Mouse (Mus musculus) left cerebral cortex, postnatal 36 days (tissue): ENCODE measurements around the gene Adipor1. TPM values are rescaled to one million over a fixed set of nuclear protein-coding genes. Genes with fewer than 3 reads are reported as not detected.
"Not testable (repeated sequence)": the region's sequence is repeated elsewhere in the genome, so short reads cannot be mapped to it uniquely, and the experiment has no call there.

Source experiments
- DNase-seq, 2 experiments: peaks; one replicate each; pipeline ENCODE4 v3.0.0; 2021 to 2022; ENCODE audit warnings: low spot score in 2 of 2, mixed read lengths in 1 of 2
- intact Hi-C: fragments of 180-260 bp; cut with DNase I; formaldehyde crosslinking; loops from one replicate; pipeline ENCODE4 v1.15.1; 2025
- total RNA-seq, 2 experiments: library from RNA; stranded (reverse); gene quantifications; 2 replicates each; pipeline ENCODE4 v1.2.3; 2021

The Adipor1 gene
- total RNA-seq, 2 experiments from 2014 or later: 60.2 to 62.8 TPM

DNA sequence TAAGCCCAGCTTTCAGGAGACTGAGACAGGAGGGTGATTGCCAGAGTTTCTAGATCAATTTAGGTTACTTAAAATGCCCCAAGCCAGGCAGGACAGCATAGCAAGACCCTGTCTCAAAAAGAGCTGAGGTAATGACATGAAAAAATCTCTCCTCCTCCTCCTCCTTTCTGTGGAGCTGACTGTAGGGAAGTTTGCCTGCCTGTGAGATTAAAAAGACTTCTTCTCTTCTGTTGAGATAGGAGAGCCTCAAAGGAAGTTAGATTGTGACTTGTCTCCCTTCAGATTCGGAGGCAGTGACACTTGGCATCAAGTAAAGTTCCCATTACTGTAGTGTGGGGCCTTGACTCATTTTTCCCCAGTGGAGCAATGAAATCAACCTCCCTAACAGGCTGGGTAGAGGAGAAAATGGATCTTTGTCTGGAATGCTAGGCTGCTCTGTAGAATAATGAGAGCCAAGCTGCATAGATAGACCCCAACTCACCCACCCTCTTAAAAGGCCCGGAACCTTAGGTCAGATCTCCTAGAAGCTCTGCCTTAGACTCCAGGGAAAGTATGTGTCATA lies 3.3 kb downstream of the Adipor1 start:
- no peak for DNase-seq
- intact Hi-C loops: loop anchor here (5.0 kb wide), 1 partner anchor 56 kb away; the partner anchor contains the start of gene Tmem183a

DNA sequence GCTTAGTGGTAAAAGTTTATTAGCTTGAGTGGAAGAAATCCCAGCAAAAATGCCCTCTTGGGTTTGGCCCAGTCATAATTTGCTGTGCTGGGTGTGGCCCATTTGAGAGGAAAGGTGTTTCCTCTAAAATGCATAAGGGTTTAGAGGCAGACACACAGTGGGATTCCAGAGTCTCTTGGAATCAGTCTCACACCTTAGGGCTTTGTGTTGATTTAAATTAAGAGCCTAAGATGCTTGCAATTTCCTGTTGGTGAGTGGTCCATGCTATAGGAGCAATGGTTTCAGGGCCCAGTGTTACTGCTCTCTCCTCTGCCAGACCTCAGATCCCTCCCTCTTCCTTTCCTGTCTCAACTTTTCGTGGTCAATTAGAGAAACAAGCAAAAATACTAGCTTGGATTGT lies 4.0 kb downstream of the Adipor1 start:
- DNase-seq: no peak
- intact Hi-C loops: loop anchor here (5.0 kb wide), 1 partner anchor 57 kb away; the partner anchor contains the start of gene Tmem183a

DNA sequence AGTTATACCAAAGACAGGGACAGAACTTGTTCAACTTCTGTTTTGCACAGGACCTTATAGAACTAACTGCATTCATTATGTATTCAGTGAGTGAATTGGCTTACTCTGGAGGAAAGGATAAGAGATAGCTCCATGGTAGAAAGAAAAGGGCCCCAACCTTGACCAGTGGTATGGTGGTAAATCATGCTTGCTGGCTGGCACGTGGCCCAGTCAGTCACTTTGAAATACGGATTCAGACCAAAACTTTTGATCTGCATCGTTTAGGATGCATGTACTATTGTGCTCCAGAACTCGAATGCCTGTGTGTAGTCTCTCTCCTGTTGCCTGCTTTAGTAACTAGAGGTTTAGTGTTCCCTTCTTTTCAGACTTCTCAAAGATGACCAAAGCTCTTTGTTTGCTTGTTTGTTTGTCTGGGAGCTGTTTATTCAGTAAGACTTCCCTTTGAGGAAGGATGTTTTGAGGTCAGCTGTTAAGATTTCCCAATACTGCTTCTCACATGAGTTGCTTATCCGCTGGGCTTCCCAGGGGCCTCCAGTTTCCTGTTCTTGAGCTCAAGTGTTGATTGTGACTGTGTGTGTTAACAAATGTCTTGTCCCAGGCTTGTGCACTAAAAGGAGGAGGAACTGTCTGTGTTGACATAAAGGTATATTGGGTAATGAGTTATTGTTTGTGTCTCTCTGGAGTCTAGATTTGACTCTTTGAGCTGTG lies 4.7 kb downstream of the Adipor1 start:
- DNase-seq: no peak
- intact Hi-C loops: loop anchor here (5.0 kb wide), 1 partner anchor 58 kb away; the partner anchor contains the start of gene Tmem183a

- intact Hi-C loops: no loop called here
- DNase-seq: no peak
Measured at GRCm38 (mm10) chr1:134423911-134424310, 8.7 kb downstream of the Adipor1 start.

DNA sequence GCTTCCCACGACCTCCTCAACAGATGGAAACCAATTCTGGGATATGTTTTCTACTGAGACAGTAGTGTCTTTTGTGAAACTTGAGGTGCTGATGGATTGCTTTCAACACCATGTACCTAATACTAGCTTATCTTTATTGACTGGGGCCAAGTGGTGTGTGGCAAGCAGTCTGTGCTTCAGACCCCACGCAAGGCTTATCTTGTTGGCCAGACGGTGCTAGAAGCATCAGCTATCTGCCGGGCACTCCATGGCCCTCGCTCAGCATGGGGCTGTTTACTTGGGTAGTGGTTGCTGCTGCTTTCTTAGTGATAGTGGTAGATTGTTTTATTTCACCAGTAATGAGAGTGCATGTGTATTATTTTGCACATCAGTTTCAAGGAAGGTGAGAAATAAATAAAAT lies 11.1 kb downstream of the Adipor1 start:
- no peak for DNase-seq
- intact Hi-C loops: no loop called here

- no peak for DNase-seq
- intact Hi-C loops: no loop called here
Measured at GRCm38 (mm10) chr1:134433002-134433401, 17.8 kb downstream of the Adipor1 start.

- DNase-seq: no peak
- intact Hi-C loops: no loop called here
Measured at GRCm38 (mm10) chr1:134433473-134433872, 18.3 kb downstream of the Adipor1 start.

DNA sequence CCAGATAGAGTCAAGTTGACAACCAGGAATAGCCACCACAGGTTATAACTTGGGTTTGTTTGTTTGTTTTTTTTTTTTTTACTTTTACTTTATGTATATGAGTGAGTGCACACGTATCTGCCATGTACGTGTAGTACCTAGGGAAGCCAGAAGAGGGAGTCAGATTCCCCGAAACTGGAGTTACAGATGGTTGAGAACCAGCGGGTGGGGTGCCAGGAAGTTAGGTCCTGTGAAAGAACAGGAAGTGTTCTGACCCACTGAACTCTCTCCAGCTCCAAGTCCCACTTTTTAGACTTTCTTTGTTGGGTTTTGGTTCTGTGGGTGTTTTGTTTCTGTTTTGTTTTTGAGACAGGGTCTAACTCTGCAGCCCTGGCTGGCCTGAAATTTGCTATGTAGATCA lies 20.2 kb downstream of the Adipor1 start:
- intact Hi-C loops: no loop called here
- DNase-seq: no peak

DNA sequence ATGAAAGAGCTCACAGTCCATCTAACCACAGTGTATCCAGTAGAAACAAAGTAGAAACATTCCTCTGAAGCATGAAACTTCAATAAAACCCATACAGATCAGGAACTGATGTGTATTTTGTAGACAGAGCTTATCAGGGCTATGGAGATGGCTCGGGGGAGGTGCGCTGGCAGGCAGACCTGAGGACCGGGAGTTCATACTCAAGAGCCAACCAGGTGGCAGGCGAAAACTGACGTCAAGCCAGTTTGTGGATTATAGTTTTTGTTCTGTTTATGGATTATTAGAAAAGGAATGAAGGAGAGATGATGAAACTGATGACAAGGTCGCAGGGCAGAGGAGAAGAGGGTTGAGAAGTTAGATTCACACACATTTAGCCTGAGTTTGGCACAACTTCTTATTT lies 25.3 kb downstream of the Adipor1 start:
- intact Hi-C loops: no loop called here
- no peak for DNase-seq

GRCm38 (mm10) chr1:134441737-134442136 lies 26.6 kb downstream of the Adipor1 start:
- intact Hi-C loops, DNase-seq: not testable (repeated sequence)

GRCm38 (mm10) chr1:134442394-134442793 lies 27.2 kb downstream of the Adipor1 start:
- intact Hi-C loops: no loop called here

GRCm38 (mm10) chr1:134443288-134443687 lies 28.1 kb downstream of the Adipor1 start:
- intact Hi-C loops: not testable (repeated sequence)

More at GRCm38 (mm10) chr1:134442394-134442793, 27.2 kb downstream of the Adipor1 start:
- no peak for DNase-seq

DNA sequence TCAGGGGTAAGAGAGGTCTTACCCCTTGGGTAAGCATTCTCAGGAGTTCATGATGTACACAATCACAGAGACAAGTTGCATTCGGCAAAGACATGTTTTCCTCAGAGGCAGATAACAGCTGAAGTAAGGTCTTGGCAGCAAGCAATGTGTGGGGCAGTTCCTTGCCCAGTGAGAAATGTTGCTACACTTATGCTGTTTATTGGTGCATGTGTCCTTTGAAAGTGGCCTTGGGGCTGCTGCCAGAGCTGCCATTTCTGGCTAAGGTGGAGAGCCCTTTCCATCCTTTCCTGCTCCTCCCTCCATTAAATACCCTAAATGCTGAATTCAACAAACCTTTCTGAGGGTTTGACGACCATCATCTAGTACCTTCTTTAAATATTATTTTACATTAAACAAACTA lies 30.2 kb downstream of the Adipor1 start:
- no peak for DNase-seq
- intact Hi-C loops: no loop called here

More at GRCm38 (mm10) chr1:134443288-134443687, 28.1 kb downstream of the Adipor1 start:
- DNase-seq: not testable (repeated sequence)

DNA sequence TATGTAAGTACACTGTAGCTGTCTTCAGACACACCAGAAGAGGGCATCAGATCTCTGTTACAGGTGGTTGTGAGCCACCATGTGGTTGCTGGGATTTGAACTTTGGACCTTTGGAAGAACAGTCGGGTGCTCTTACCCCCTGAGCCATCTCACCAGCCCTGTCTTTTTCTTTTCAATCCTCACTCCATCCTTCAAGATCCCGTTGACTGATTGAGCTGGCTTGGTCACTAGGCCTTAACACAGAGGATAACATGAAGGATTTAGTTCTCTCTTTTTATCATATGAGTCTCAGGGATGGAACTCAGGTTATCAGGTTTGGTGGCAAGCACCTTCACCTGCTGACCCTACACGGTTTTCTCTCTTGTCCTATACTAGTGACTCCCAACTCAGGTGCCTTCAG lies 33.4 kb downstream of the Adipor1 start:
- intact Hi-C loops, DNase-seq: not testable (repeated sequence)

DNA sequence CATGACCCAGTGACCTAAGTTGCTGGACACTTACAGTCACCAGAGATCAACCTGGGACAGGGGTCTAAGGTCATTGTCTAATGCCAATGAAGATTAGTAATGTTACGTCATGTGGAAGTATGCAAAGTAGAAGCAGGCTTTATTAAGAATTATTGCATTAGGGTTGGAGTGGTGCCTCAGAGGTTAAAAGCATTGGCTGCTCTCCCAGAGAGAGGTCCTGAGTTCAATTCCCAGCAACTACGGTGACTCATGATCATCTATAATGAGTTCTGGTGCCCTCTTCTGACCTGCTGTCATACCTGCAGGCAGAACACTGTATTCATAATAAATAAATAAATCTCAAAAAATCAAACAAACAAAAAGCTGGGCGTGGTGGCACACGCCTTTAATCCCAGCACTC lies 35.0 kb downstream of the Adipor1 start:
- intact Hi-C loops: no loop called here
- no peak for DNase-seq

- peak in 1 of 2 experiments; percentile 11 for DNase-seq
- intact Hi-C loops: no loop called here
Measured at GRCm38 (mm10) chr1:134450986-134451385, 35.8 kb downstream of the Adipor1 start.

DNA sequence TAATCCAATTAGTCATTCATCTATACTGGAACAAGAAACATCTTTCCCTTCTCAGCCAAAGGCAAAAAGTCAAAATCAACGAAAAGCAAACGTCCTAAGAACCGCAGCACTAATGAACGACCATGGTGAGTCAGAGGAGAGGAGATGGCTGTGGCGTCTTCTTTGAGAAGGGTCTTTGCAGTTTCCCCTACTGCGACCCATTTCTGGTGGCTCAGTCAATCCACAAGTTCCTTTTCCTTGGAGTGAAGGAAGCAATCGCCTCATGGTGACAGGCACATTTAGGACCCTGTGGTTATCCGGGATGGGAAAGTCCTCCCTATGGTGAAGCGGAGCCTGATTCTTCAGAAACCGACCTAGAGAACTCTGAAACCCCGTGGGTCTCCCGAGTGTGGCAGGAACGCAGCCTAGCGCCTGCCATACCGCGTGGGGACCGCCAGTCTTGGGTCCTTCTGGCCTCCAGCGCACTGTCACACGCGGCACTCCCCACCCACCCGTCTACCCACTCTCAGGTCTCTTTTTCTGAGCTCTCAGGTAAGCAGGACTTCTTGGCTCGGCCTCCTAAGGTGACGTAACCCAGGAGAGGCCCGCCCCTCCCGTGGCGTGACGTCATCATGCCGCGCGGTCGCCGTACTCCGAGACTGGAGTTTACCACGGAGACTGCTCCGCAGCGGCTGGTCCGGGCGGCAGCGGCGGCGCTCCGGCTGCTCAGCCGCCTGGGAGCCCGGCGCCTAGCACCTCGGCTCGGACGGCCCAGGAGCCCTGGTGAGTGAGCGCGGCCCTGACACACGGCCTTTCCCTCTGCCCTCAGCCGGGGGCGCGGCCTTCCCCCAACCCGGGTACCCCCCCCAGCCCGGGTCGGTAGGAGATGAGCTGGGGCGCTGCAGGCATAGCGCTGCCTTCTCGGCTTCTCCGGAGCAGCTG lies 40.0 kb downstream of the Adipor1 start, which contains the start of gene Klhl12:
Gene Klhl12, plus strand, starts transcription at position 628 of the 921 bp plus-strand sequence.
- DNase-seq: peak; percentile 96 to 97
- intact Hi-C loops: loop anchor here (2.0 kb wide), 1 partner anchor 94 kb away; the partner anchor contains the start of gene Tmem183a

GRCm38 (mm10) chr1:134456060-134456459 lies 40.9 kb downstream of the Adipor1 start:
- intact Hi-C loops: no loop called here
- no peak for DNase-seq

DNA sequence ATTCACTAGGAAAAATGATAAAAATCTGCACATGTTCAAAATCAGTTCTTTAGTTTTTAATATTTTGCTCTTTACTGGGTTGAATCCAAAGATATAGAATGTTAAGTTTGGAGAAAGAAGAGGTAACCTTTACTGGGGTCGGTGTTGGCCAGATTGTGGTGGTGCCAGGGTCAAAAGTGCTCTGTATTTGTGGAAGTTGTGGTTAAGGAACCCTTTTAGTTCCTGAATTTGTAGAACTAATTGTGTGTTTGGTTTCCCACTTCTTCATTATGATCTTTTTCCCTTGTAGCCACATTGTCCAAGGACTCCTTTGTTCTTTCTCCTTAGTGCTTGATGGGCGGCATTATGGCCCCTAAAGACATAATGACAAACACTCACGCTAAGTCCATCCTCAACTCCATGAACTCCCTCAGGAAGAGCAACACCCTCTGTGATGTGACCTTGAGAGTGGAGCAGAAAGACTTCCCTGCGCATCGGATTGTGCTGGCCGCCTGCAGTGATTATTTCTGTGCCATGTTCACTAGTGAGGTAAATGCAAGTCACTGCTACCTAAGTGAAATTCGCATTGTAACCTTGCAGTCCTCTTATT lies 43.1 kb downstream of the Adipor1 start:
- intact Hi-C loops: no loop called here
- DNase-seq: no peak
